Mouse (Mus musculus) spleen, adult 2 months (tissue): ENCODE data around the gene Olfr1315-ps1. TPM values are rescaled to one million over a fixed set of nuclear protein-coding genes. Genes with fewer than 3 reads are reported as not detected.

Experiments
- DNase-seq, 2 experiments: peaks; one replicate each; pipeline versions ENCODE4 v3.0.0 to v3.0.0-alpha.2; 2012 to 2021; ENCODE audit warnings: low spot score in 2 of 2, low read depth in 1 of 2
- H3K27ac ChIP-seq: fragments of 200-500 bp; 2 replicates; pipeline ENCODE4 v1.5.1; 2012; ENCODE audit warnings: low read length, inconsistent platforms; ENCODE audit not compliant: insufficient read depth
- H3K27me3 ChIP-seq: fragments of 200-500 bp; 2 replicates; pipeline ENCODE4 v1.6.1; 2012; ENCODE audit warnings: mild to moderate bottlenecking, moderate library complexity, low read length, inconsistent platforms; ENCODE audit not compliant: control insufficient read depth, insufficient read depth
- H3K36me3 ChIP-seq: fragments of 200-500 bp; 2 replicates; pipeline ENCODE4 v1.6.1; 2012; ENCODE audit warnings: mild to moderate bottlenecking, low read length, inconsistent platforms; ENCODE audit not compliant: control insufficient read depth, insufficient read depth
- H3K4me1 ChIP-seq: fragments of 200-500 bp; 2 replicates; pipeline ENCODE4 v1.6.1; 2011; ENCODE audit warnings: inconsistent platforms; ENCODE audit not compliant: control insufficient read depth, insufficient read depth, insufficient read length
- H3K4me3 ChIP-seq: fragments of 200-500 bp; 2 replicates; pipeline ENCODE4 v1.5.1; 2011; ENCODE audit warnings: mild to moderate bottlenecking, inconsistent platforms; ENCODE audit not compliant: insufficient read depth, insufficient read length; ENCODE audit errors: extremely low read depth
- CTCF ChIP-seq: fragments of 200-500 bp; IDR thresholded peaks from 2 replicates; pipeline ENCODE4 v1.5.1; 2011; ENCODE audit warnings: mild to moderate bottlenecking, inconsistent platforms; ENCODE audit not compliant: insufficient read depth, insufficient read length, insufficient replicate concordance; ENCODE audit errors: extremely low read depth
- POLR2A ChIP-seq: fragments of 200-500 bp; IDR thresholded peaks from 2 replicates; pipeline ENCODE4 v1.6.1; 2011; ENCODE audit warnings: low read depth, low read length, inconsistent platforms
- WGBS: fragments of 180-500 bp; shearing (Covaris S2); methylation state at CpG from one replicate; pipeline ENCODE4 v1.1.7; 2018; 5-methylcytosine and 5-hydroxymethylcytosine counted together
- polyA plus RNA-seq: library from polyadenylated mRNA; depleted of rRNA; stranded (reverse); fragments of >200 nt; gene quantifications from 2 replicates; pipeline ENCODE4 v1.2.3, GENCODE M21; 2012; rRNA removed

The Olfr1315-ps1 gene
- not detected in 2 replicates for polyA plus RNA-seq

DNA sequence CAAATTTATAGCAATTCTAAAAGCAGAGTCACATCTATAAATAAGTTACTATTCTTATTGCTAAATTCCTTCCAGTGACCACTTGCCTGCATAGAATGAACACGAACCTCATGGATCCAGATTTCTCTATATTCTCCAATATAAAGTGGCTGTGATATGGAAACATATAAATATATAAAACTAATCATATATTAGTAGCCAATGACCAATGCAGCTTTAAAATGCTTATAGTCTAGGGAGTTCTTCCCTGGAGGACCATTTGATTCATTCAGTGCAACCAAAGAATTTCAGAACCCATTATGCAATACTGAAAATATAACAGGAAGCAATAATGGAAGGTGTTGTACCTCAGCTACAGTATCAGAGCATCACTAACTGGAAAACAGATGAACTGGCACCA lies at the start of gene Olfr1315-ps1:
Olfr1315-ps1 (minus strand) TSS at position 101 of the 400 bp plus-strand sequence.
- H3K27me3 ChIP-seq = no peaks in the 10 kb centered on the region
- H3K4me1 ChIP-seq = no peaks in the 10 kb centered on the region
- no peak within 1 kb of the TSS for H3K4me3 ChIP-seq
- no peak within 1 kb of the TSS for H3K27ac ChIP-seq
- TF ChIP-seq POLR2A (no peak), CTCF (no peak)
- DNase-seq = no peak
- WGBS = 83% methylated on average over 1 of the region's 1 CpGs
- H3K36me3 ChIP-seq = no peaks in the 10 kb centered on the region

GRCm38 (mm10) chr2:112153898-112154297 lies 38.7 kb upstream of the Olfr1315-ps1 start, which contains the start of gene Olfr1318:
Gene Olfr1318 (plus strand): TSS chr2:112154198.
- H3K27me3 ChIP-seq = no peaks in the 10 kb centered on the region
- DNase-seq = no peak
- no peaks in the 10 kb centered on the region for H3K4me1 ChIP-seq
- H3K27ac ChIP-seq = no peak within 1 kb of the TSS
- H3K4me3 ChIP-seq = no peak within 1 kb of the TSS
- H3K36me3 ChIP-seq = no peaks in the 10 kb centered on the region
- TF ChIP-seq POLR2A = no peak
- TF ChIP-seq CTCF = no peak

DNA sequence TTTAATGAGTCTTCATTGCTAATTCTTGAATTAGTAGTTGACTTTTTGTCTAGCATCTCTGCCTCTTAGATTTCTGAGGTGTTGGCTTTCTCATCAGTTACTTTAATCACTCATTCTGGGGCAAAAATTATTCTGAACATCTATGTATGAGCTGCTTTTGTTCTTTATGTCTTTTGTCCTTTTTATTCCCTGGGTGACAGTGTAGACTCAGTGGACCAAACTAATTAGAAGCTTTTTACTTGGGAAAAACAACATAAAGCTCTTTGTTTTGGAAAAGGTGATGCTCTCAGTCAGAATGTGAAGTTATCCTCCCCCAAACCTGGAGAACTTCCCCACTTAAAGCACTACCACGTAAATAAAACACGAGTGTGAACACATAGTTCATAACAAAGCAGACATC lies 24.8 kb upstream of the Olfr1315-ps1 start, which contains the start of gene Olfr1317:
Olfr1317 (plus strand) TSS at position 301 of the 400 bp plus-strand sequence.
- Histone ChIP-seq H3K4me3 (no peak within 1 kb of the TSS), H3K36me3 (no peaks in the 10 kb centered on the region), H3K27me3 (no peaks in the 10 kb centered on the region), H3K27ac (no peak within 1 kb of the TSS), H3K4me1 (no peaks in the 10 kb centered on the region)
- WGBS = 72% methylated on average over 2 of the region's 2 CpGs
- TF ChIP-seq CTCF = no peak
- no peak for TF ChIP-seq POLR2A
- DNase-seq = no peak

DNA sequence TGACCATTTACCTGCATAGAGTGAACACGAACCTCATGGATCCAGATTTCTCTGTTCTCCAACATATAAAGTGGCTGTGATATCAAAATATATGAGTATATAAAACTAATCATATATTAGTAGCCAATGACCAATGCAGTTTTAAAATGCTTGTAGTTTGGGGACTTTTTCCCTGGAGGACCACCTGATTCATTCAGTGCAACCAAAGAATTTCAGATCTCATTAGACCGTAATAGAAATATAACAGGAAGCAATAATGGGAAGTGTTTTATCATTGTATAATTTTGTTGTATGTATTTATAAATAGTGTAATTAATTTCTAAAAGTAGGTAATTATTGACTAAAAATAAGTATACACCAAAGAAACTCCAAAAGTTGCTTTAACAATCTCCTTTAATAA lies 19.6 kb upstream of the Olfr1315-ps1 start, which contains the start of gene Olfr1316:
Olfr1316 (minus strand) TSS at position 101 of the 400 bp plus-strand sequence.
- H3K4me3 ChIP-seq = no peak within 1 kb of the TSS
- DNase-seq = no peak

DNA sequence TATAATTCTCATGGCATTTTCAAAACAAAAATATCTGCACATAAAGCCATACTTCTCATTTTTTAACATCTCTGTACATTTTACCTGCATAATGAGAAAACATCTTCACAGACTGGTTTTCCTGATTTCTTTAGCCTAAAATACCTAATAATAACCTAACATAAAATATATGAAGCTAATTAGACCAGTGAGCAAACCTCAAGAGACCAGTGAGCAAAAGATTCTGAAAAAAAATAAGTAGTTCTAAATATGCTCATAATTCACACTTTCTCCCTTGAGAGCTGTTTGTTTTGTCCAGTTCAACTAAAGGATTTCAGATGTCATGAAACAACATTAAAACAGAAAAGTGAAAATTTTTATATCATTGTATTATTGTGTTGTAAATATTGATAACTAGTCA lies 18.6 kb downstream of the Olfr1315-ps1 start, which contains the start of gene Olfr1314:
Olfr1314 (minus strand) TSS at position 101 of the 400 bp plus-strand sequence.
- H3K27me3 ChIP-seq = no peaks in the 10 kb centered on the region
- TF ChIP-seq POLR2A (no peak), CTCF (no peak)
- H3K36me3 ChIP-seq = no peaks in the 10 kb centered on the region
- DNase-seq = no peak
- H3K27ac ChIP-seq = no peak within 1 kb of the TSS
- no peaks in the 10 kb centered on the region for H3K4me1 ChIP-seq
- H3K4me3 ChIP-seq = no peak within 1 kb of the TSS

More for the DNA sequence above, 19.6 kb upstream of the Olfr1315-ps1 start, which contains the start of gene Olfr1316:
- Histone ChIP-seq H3K4me1 (no peaks in the 10 kb centered on the region), H3K36me3 (no peaks in the 10 kb centered on the region), H3K27me3 (no peaks in the 10 kb centered on the region), H3K27ac (no peak within 1 kb of the TSS)
- TF ChIP-seq POLR2A (no peak), CTCF (no peak)
- 87% methylated on average over 2 of the region's 2 CpGs for WGBS

DNA sequence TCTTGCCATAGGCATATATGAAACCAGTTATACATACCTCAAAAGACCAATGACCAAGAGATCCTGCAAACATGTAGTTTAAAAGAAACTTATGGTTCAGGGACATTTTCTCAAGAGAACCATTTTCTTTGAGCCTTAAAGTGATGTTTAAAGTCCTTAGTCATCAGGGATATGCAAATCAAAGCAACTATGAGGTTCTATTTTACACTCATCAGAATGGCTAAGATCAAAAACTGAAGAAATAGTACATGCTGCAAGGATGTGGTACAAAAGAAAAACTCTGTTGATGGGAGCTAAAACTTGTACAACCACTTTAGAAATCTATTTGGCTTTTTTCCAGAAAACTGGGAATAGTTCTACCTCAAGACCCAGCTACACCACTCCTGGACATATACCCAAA lies 37.5 kb downstream of the Olfr1315-ps1 start, which contains the start of gene Olfr1313:
Olfr1313 (minus strand) TSS at position 101 of the 400 bp plus-strand sequence.
- H3K36me3 ChIP-seq = no peaks in the 10 kb centered on the region
- DNase-seq = no peak
- no peak within 1 kb of the TSS for H3K4me3 ChIP-seq
- H3K27me3 ChIP-seq = no peaks in the 10 kb centered on the region
- no peak within 1 kb of the TSS for H3K27ac ChIP-seq
- TF ChIP-seq POLR2A (no peak), CTCF (no peak)
- H3K4me1 ChIP-seq = no peaks in the 10 kb centered on the region

Other genes starting within 250 kb of the Olfr1315-ps1 start
- gene Olfr1305, start 238.3 kb downstream of the Olfr1315-ps1 start, polyA plus RNA-seq = not detected in 2 replicates
- gene Olfr1306, start 199.2 kb downstream of the Olfr1315-ps1 start, polyA plus RNA-seq = not detected in 2 replicates
- not detected in 2 replicates for gene Olfr1307, start 166.0 kb downstream of the Olfr1315-ps1 start, polyA plus RNA-seq
- gene Olfr1308, start 150.5 kb downstream of the Olfr1315-ps1 start, polyA plus RNA-seq = not detected in 2 replicates
- gene Olfr1309, start 125.2 kb downstream of the Olfr1315-ps1 start, polyA plus RNA-seq = not detected in 2 replicates
- gene Olfr1310, start 102.7 kb downstream of the Olfr1315-ps1 start, polyA plus RNA-seq = not detected in 2 replicates
- not detected in 2 replicates for gene Olfr1311, start 91.0 kb downstream of the Olfr1315-ps1 start, polyA plus RNA-seq
- not detected in 2 replicates for gene Olfr1312, start 65.2 kb downstream of the Olfr1315-ps1 start, polyA plus RNA-seq
- not detected in 2 replicates for gene Olfr1313, start 37.6 kb downstream of the Olfr1315-ps1 start, polyA plus RNA-seq
- not detected in 2 replicates for gene Olfr1314, start 18.7 kb downstream of the Olfr1315-ps1 start, polyA plus RNA-seq
- gene Olfr1316, start 19.5 kb upstream of the Olfr1315-ps1 start, polyA plus RNA-seq = not detected in 2 replicates
- not detected in 2 replicates for gene Olfr1317, start 24.9 kb upstream of the Olfr1315-ps1 start, polyA plus RNA-seq
- not detected in 2 replicates for gene Olfr1318, start 38.8 kb upstream of the Olfr1315-ps1 start, polyA plus RNA-seq
- gene Lpcat4, start 124.0 kb upstream of the Olfr1315-ps1 start, polyA plus RNA-seq = 44.6 and 55.6 TPM in 2 replicates
- not detected in 2 replicates for gene Nutm1, start 143.9 kb upstream of the Olfr1315-ps1 start, polyA plus RNA-seq
- 42.0 and 47.2 TPM in 2 replicates for gene Nop10, start 146.5 kb upstream of the Olfr1315-ps1 start, polyA plus RNA-seq
- 58.0 and 74.0 TPM in 2 replicates for gene Slc12a6, start 150.4 kb upstream of the Olfr1315-ps1 start, polyA plus RNA-seq
- gene Gm21985, start 150.9 kb upstream of the Olfr1315-ps1 start, polyA plus RNA-seq = not detected in 2 replicates